Comparison of ENCODE assay signal across 8 mouse cellular contexts in the genomic region with DNA sequence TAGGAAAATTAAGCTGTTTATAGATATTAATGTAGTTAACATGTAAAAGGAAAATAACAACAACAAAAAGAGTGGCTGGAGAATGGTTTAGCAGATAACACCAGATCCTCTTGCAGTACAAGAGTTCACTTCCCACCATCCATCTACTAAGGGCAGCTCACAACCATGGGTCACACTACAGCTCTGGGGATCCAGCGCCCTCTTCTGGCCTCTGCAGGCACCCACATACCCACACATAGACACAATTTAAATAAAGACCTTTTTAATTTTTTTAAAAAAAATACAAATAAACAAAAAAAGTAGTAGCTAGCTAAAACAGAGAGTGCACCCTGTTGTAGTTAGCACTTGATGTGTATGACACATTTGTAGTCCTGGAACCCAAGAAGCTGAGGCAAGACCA. TPM values are rescaled to one million over a fixed set of nuclear protein-coding genes. Genes with fewer than 3 reads are reported as not detected.
A peak's percentile ranks its signal among the peaks of the same experiment; 100 is the strongest.
DNase-seq lines count a peak whose midpoint lies in the region; ATAC-seq and TF ChIP-seq lines count a peak whose summit lies in the region.

No protein-coding gene starts in this region.

- no peak for TF ChIP-seq POLR2A in kidney, adult 2 months (IDR thresholded peaks at IDR 0.05; ENCODE audit: low read depth, low read length)

- peaks cover 37% of the 10 kb centered on the region for H3K4me1 ChIP-seq in hindbrain, embryonic 13.5 days (replicated peaks)
- H3K4me1 ChIP-seq in hindbrain, embryonic 10.5 days (replicated peaks), result peaks cover 24% of the 10 kb centered on the region
- H3K4me1 ChIP-seq in ES-E14 (ENCODE audit: control insufficient read depth in 2 of 2, insufficient read depth in 2 of 2, low read length in 2 of 2, poor library complexity in 1 of 2), result peaks cover 0 to 3% of the 10 kb centered on the region in 2 experiments; a peak in 2 of 4 replicates
- H3K4me1 ChIP-seq in kidney, adult 2 months (ENCODE audit: control insufficient read depth, insufficient read depth, low read length), result peaks cover 11% of the 10 kb centered on the region; the same call in 1 of the 2 replicates

- H3K9me3 ChIP-seq in hindbrain, embryonic 13.5 days, result no peaks in the 10 kb centered on the region
- no peaks in the 10 kb centered on the region for H3K9me3 ChIP-seq in hindbrain, embryonic 10.5 days
- H3K9me3 ChIP-seq in ES-E14 (ENCODE audit: control insufficient read depth, insufficient read depth, low read depth, low read length), result no peaks in the 10 kb centered on the region

- H3K27ac ChIP-seq in hindbrain, embryonic 13.5 days, result no peak overlapping the region
- H3K27ac ChIP-seq in hindbrain, embryonic 10.5 days, result no peak overlapping the region
- H3K27ac ChIP-seq in ES-E14 (ENCODE audit: insufficient read depth, low read depth, low read length, poor library complexity, severe bottlenecking), result no peak overlapping the region
- H3K27ac ChIP-seq in kidney, adult 2 months (ENCODE audit: insufficient read depth, low read depth, low read length), result no peak overlapping the region

- ATAC-seq in hindbrain, embryonic 13.5 days (ENCODE audit: low FRiP score), result no peak

- peak overlapping the region; percentile 6; the same call in 1 of the 2 replicates for H3K4me3 ChIP-seq in hindbrain, embryonic 13.5 days
- H3K4me3 ChIP-seq in hindbrain, embryonic 10.5 days, result no peak overlapping the region
- H3K4me3 ChIP-seq in ES-E14 (ENCODE audit: insufficient read depth in 1 of 2, low read depth in 1 of 2, low read length in 2 of 2, poor library complexity in 1 of 2, severe bottlenecking in 1 of 2), result no peak overlapping the region
- no peak overlapping the region for H3K4me3 ChIP-seq in kidney, adult 2 months (ENCODE audit: insufficient read depth, low read depth, low read length)

- 19% methylated on average over 1 of the region's 1 CpGs for WGBS in hindbrain, embryonic 13.5 days
- WGBS in hindbrain, embryonic 10.5 days, result 29% methylated on average over 1 of the region's 1 CpGs
- WGBS in kidney, adult 2 months, result 50% methylated on average over 1 of the region's 1 CpGs

- no peak for DNase-seq in hindbrain, embryonic 10.5 days (ENCODE audit: low spot score)
- DNase-seq in ES-E14 (ENCODE audit: low read depth, low spot score), result peak; percentile 70
- peak; percentile 62 to 66 for DNase-seq in adrenal gland, postnatal 36 days
- DNase-seq in kidney, adult 2 months, result peak; percentile 46
- DNase-seq in mesoderm, embryonic 11.5 days (ENCODE audit: low read depth, low spot score), result peak; percentile 36
- DNase-seq in thymus, postnatal 14 days, result peak; percentile 59
- no peak for DNase-seq in right cerebral cortex, postnatal 25 days

- no peak overlapping the region for H3K9ac ChIP-seq in hindbrain, embryonic 13.5 days
- no peak overlapping the region for H3K9ac ChIP-seq in ES-E14 (ENCODE audit: insufficient read depth, low read depth, low read length, poor library complexity, severe bottlenecking)

- in situ Hi-C loops in ES-E14 (cut with MboI; ENCODE audit: low sequenced_read_pairs in 2 of 2, unreplicated experiment in 2 of 2), result no loop called here

- no peaks in the 10 kb centered on the region for H3K36me3 ChIP-seq in hindbrain, embryonic 13.5 days
- peaks cover 16% of the 10 kb centered on the region; the same call in 1 of the 2 replicates for H3K36me3 ChIP-seq in hindbrain, embryonic 10.5 days
- no peaks in the 10 kb centered on the region for H3K36me3 ChIP-seq in ES-E14 (ENCODE audit: control insufficient read depth, insufficient read depth, low read length, poor library complexity, severe bottlenecking)
- no peaks in the 10 kb centered on the region for H3K36me3 ChIP-seq in kidney, adult 2 months (ENCODE audit: control insufficient read depth, insufficient read depth, low read length)

- peak overlapping the region; percentile 35 for H3K4me2 ChIP-seq in hindbrain, embryonic 13.5 days

- H3K27me3 ChIP-seq in hindbrain, embryonic 13.5 days, result no peaks in the 10 kb centered on the region
- no peaks in the 10 kb centered on the region for H3K27me3 ChIP-seq in hindbrain, embryonic 10.5 days (ENCODE audit: insufficient read depth, poor library complexity, severe bottlenecking)
- no peaks in the 10 kb centered on the region for H3K27me3 ChIP-seq in kidney, adult 2 months (replicated peaks; ENCODE audit: control insufficient read depth, insufficient read depth, low read length)

- peak; percentile 67 for TF ChIP-seq CTCF in kidney, adult 2 months (conservative IDR thresholded peaks at IDR 0.05; ENCODE audit: insufficient read depth, insufficient read length, low read depth, low read length)

TF ChIP-seq in ES-E14, 5 proteins besides CTCF, POLR2A, EP300 and RAD21:
- TF ChIP-seq ZC3H11A (IDR thresholded peaks at IDR 0.05; ENCODE audit: borderline replicate concordance, low read depth, low read length) (peak; percentile 28), ZNF384 (IDR thresholded peaks at IDR 0.05; ENCODE audit: low read depth, low read length) (peak; percentile 94), HCFC1 (IDR thresholded peaks at IDR 0.05; ENCODE audit: borderline replicate concordance, insufficient read depth, low read length) (no peak)

RNA-seq across cellular contexts. Expression of a gene that starts 4.0 kb away (rescaled TPM):
- polyA plus RNA-seq in hindbrain, embryonic 13.5 days (2015; fragmentation: Nextera tagmentation; extraction: Ambion mirVana), result 15.6 and 17.1 TPM in 2 replicates
- 15.1 and 16.8 TPM in 2 replicates for polyA plus RNA-seq in hindbrain, embryonic 10.5 days (2016; fragmentation: Nextera tagmentation; extraction: Ambion mirVana)
- 75.5 and 84.6 TPM in 2 replicates for total RNA-seq in ES-E14 (2012; rRNA removed)
- 100 to 1,000 TPM; 122 to 130 TPM for total RNA-seq in adrenal gland, postnatal 36 days (2021)
- 14.3 and 16.9 TPM in 2 replicates for polyA plus RNA-seq in kidney, adult 2 months (2012; rRNA removed)

RNA-seq across cellular contexts. Expression of a gene that starts 56.9 kb away (rescaled TPM):
- polyA plus RNA-seq in hindbrain, embryonic 13.5 days (2015; fragmentation: Nextera tagmentation; extraction: Ambion mirVana), result 59.1 and 60.8 TPM in 2 replicates
- polyA plus RNA-seq in hindbrain, embryonic 10.5 days (2016; fragmentation: Nextera tagmentation; extraction: Ambion mirVana), result 46.1 and 49.4 TPM in 2 replicates
- 45.0 and 63.6 TPM in 2 replicates for total RNA-seq in ES-E14 (2012; rRNA removed)
- 100 to 1,000 TPM; 111 to 147 TPM for total RNA-seq in adrenal gland, postnatal 36 days (2021)
- polyA plus RNA-seq in kidney, adult 2 months (2012; rRNA removed), result 76.1 and 77.7 TPM in 2 replicates

RNA-seq across cellular contexts. Expression of a gene that starts 57.2 kb away (rescaled TPM):
- 0.71 and 0.96 TPM in 2 replicates for polyA plus RNA-seq in hindbrain, embryonic 13.5 days (2015; fragmentation: Nextera tagmentation; extraction: Ambion mirVana)
- polyA plus RNA-seq in hindbrain, embryonic 10.5 days (2016; fragmentation: Nextera tagmentation; extraction: Ambion mirVana), result not detected in 2 replicates
- 0.74 TPM in 1 of 2 replicates, not detected in the other for total RNA-seq in ES-E14 (2012; rRNA removed)
- total RNA-seq in adrenal gland, postnatal 36 days (2021), result 1 to 10 TPM; 3.6 to 4.1 TPM
- 0.14 TPM in 1 of 2 replicates, not detected in the other for polyA plus RNA-seq in kidney, adult 2 months (2012; rRNA removed)

Comparison
In these comparisons a context has a peak if more than half of its experiments do, and no peak if none do; other contexts are left out.
1. DNase-seq: peak in ES-E14 (single experiment), adrenal gland, postnatal 36 days (2 of 2), kidney, adult 2 months (single experiment), mesoderm, embryonic 11.5 days (single experiment) and thymus, postnatal 14 days (single experiment); none in hindbrain, embryonic 10.5 days (single experiment) and right cerebral cortex, postnatal 25 days (single experiment).